Mouse (Mus musculus): ENCODE results near the gene Cerk.
A peak's percentile ranks its signal among the peaks of the same experiment; 100 is the strongest.
"Not testable (repeated sequence)": the region's sequence is repeated elsewhere in the genome, so short reads cannot be mapped to it uniquely, and the experiment has no call there.

Cerk gene

DNA sequence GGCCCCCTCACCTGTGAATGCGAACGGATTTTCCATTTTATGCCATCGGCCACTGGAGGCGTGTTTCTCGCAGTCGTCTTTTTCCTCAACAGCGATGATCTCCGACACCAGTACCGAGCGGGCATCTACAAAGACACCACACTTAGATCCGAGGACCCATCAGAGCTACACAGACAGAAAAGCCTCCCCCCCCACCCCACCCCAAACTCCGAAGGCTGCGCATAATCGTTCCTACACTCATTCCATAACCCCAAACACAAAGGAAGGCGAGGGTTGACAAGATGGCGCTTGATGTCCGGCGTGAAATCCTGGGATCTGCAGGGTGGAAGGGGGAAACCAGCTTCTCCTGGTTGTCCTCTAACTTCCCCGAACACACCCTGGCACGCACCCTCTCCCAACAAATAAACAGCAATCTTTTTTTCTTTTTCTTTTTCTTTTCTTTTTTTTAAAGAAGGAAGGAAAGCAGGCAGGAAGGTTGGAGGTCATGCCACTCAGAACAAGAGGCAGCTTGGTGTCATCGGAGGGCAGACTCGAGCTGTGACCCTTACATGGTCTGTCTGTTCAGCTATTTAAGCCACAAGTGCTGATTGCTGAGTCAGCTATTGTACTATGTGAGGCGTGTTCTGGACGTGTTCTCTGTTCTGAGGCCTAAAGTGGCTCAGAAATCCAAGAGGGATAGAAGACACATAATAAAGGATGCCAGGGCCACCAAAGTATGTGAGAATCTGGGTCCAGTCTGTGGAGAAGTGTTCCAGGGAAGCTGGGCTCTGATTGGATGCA lies 19.9 kb downstream of the Cerk start:
- no peak for DNase-seq (ENCODE audit: low spot score in 2 of 2)

DNA sequence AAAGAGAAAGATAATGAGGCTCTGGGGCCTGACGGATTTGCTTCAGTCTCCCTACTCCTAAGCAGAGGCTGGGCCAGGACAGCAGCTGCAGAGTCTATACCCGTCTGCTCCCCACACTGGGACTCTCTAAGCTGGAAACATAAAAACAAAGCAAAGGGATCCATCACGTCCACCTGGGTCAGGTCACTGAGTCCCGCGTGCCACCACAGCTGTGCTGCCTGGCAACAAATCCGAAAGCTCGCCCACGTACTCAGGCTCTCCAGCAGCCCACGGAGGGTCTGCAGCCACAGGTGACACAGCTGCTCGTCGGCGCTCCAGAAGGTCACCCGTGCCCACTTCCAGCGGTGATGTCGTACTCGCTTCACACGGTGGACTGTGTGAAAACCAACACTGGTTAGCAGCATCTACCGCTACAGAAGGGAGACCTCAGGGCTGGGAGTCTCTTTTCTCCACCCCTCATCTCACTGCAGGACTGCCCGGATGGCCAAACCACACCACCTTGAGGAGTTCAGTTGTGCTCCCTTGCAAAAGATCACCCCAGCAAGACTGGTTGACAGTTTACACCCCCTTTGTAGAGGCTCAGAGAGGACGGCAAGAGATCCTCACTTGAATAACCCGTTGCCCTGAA lies 21.1 kb downstream of the Cerk start:
- no peak for DNase-seq (ENCODE audit: low spot score in 2 of 2)

DNA sequence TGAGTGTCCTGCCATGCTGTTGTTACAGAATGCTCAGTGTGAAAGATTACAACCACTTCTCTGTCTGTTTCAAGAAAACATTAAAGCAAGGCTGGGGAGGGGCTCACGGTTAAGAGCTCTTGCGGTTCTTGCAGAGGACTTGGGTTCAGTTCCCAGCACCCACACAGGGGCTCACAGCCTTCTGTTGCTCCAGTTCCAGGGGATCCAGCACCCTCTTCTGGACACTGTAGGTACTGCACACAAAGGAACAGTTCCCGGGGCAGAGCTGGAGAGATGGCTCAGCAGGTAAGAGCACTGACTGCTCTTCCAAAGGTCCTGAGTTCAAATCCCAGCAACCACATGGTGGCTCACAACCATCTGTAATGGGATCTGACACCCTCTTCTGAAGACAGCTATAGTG lies 24.1 kb downstream of the Cerk start:
- not testable (repeated sequence) for DNase-seq (ENCODE audit: low spot score in 2 of 2)

DNA sequence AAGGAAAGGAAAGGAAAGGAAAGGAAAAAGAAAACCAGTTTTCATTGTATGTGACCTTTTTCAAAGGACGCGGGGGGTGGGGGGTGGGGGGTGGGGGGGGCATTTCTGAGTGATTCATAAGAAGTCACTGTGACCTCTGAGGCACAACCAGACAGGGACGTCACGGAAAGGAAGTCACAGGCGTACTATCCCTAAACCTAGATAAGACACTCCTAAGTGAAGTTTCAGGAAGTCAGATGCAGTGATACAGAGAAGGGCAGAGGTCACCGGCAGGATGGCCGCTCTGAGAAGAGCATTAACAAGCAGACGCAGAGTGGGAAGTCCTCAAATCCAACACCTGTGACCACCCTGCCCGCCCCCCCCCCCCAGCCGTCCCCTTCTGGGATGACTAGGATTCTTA lies 25.0 kb downstream of the Cerk start:
- DNase-seq (ENCODE audit: low spot score in 2 of 2) = no peak

DNA sequence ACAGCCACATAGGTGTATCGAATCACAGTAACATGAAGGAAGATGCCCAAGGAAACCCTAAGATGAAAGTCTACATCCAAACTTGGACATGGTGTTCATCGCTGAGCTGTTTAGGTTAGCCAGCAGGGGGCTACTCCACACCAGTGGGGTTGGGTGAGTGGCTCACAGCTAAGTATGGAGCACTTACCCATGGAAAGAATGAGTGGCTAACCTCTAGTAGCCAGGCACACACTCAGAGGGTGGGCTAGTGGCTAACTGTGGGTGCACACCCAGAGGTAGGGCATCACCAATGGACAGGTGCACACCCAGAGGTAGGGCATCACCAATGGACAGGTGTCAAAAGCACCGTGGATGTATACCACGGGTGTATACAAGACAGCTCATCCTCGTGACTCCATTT lies 26.2 kb downstream of the Cerk start:
- DNase-seq (ENCODE audit: low spot score in 2 of 2) = no peak

DNA sequence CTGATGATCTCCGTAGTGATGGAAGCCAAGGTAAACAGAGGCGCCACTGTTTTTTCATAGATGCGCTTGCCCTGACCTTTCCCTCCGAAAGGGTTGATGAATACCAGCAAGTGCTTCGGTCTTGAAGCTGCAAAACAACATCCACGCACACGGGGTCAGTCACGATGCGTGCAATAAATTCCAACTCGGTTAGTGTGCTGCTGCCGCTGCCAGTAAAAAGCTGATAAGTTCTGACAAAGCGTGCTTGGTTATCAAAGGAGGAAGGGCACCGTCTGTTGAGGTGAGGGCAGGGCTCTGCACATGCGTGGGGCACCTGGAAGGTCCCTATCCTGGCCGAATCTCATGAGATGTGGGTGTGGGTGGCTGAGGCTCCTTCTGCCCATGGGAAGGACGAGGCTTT lies 26.8 kb downstream of the Cerk start:
- no peak for DNase-seq (ENCODE audit: low spot score in 2 of 2)

DNA sequence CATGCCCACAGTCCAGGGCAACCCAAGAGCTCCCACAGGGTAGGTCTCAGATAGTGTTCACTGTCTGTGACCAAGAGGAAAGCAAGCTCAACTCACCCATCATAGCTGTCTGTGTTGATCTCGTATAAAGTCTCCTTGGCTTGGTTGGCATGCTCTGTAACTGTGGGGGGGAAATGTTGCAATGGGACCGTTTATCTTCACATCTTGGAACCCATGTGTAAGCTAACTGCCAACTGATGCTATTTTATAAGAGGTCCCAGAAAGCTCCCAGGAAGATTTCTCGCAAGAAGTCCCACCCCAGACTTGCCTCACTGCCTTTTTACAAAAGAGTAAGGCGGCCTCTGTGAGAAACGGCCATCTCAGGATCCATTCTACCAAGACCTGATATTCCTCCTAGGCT lies 29.4 kb downstream of the Cerk start:
- DNase-seq (ENCODE audit: low spot score in 2 of 2) = no peak

DNA sequence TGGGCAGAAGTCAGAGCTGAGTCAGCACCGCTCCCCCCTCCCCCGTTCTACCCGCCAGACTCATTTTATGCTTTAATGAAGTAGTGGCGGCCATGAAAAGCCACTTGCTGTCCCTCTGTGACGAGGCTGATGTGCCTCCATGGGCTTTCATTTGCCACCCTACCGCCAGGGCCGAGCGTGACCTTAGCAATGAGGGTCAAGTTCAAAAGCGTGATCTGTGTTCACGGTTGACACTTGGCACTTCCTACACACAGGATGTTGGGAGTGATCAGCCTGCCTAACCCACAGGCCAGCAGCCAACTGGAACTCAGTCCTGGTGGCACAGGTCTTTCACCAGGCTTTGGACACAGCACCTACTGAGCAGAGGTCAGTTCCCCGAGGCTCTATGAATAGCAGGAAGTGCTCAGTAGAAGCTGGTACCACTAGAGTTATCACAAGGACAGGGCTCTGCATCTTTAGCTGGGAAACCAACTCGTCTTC lies 32.4 kb downstream of the Cerk start:
- DNase-seq (ENCODE audit: low spot score in 2 of 2) = no peak

DNA sequence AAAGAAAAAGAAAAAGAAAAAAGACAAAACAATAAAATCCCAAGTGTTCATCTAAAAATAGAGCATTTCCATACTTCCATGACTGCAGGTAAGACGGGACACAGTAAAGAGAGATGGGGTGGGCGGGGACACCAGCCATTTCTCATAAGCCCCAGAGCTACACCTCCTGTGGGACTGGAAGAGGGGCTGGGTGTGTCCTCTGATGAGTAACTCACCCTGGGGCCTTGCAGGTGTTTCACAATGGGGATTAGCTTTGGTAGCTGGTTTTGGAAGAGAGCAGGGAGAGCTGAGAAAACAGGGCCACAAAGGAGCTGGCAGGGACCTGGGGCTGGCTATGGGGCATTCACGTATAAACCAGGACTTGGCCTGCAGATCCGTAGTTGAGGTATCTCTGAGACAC lies 35.3 kb downstream of the Cerk start:
- DNase-seq (ENCODE audit: low spot score in 2 of 2) = no peak

DNA sequence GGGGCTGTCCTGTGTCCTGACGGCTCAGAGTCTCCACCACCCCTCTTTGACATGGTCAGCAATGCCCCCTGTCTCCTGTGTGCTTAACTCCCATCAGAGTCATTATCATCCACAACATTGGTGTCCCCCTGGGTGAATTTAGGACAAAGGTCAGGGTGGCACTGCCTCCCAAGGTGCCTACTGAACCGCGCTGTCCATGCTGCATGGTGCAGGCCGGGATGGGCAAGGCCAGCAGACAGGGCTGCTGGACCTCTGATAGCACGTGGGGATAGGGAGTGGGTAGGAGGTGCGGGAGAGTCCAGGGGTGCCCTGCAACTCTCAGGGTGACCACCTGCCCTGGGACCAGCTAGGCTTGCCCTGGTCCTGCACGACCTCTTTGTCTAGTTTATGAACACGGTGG lies 39.0 kb downstream of the Cerk start:
- no peak for DNase-seq (ENCODE audit: low spot score in 2 of 2)

DNA sequence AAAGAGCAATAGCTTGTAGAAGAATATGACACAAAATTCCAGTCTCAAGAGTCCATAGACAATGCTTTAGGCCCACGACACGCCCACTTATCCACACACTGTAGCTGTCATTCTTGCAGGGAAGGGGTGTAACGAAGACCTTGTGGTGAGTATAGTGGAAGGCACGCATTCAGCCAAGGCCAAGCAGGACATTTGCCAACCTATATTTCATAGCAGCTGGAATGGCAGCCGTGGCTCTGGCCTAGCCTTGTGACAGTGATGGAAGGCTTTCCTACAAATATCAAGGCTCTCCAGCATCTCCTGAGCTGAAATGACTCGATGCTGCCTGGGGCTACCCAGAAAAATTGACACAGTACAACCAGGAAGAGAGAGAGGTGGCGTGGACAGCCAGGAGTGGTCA lies 40.9 kb downstream of the Cerk start:
- DNase-seq (ENCODE audit: low spot score in 2 of 2) = no peak

DNA sequence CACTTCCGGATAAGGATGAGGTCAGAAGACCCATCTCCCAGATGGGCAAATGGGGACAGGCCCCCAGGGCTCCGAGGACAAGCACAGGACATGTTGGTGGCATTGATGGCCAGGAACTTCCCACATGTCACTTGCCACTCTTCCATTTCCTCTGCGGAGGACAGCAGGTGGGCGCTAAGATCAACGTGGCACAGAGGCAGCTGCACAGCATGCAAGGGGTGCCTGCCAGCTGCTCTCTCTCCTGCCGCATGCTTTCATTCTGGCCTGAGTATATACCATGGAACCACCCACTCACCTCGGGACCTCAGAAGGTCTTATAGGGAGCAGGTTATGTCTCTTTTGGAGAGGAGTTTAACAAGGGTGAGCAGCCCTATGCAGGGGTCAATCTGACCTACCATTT lies 41.4 kb downstream of the Cerk start:
- no peak for DNase-seq (ENCODE audit: low spot score in 2 of 2)

DNA sequence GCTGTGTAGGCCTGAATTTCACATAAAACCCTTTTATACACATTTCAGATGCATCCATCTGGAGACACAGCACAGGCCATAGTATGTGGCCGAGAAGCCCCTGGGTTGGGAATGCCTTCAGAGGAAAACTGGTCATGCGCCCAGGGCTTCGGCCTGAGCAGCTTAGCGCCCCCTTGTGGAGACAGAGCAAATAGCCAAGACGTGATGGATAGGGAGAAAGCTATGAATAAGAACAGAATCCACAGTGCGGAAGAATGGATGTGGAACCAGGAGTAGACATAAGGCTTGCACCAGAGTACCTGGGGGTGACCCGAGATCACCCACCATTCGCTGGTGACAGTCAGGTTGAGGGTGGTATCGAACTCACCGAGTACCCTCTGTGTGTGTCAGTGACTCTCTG lies 45.6 kb downstream of the Cerk start:
- DNase-seq (ENCODE audit: low spot score in 2 of 2) = peak in 1 of 2 experiments; percentile 56

DNA sequence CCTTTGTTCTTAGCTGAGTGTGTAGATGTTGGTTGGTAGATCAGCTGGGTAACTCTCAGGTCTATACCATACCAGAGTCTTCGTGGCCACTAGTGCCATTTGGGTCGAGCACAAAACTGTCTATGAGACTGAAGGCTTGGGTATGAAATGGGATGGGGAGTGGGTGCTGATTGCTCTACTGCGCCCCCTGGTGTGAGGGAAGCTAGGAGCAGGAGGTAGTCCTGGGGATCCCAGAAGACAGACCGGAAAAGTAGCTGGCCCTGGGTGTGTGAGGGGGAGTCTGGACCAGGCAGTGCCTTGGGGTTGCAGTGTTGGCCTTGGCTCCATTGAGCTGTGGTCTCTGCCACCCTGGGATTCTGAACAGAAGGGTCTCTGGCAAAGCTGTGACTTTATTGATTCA lies 48.3 kb downstream of the Cerk start:
- peak in 1 of 2 experiments; percentile 42 for DNase-seq (ENCODE audit: low spot score in 2 of 2)

DNA sequence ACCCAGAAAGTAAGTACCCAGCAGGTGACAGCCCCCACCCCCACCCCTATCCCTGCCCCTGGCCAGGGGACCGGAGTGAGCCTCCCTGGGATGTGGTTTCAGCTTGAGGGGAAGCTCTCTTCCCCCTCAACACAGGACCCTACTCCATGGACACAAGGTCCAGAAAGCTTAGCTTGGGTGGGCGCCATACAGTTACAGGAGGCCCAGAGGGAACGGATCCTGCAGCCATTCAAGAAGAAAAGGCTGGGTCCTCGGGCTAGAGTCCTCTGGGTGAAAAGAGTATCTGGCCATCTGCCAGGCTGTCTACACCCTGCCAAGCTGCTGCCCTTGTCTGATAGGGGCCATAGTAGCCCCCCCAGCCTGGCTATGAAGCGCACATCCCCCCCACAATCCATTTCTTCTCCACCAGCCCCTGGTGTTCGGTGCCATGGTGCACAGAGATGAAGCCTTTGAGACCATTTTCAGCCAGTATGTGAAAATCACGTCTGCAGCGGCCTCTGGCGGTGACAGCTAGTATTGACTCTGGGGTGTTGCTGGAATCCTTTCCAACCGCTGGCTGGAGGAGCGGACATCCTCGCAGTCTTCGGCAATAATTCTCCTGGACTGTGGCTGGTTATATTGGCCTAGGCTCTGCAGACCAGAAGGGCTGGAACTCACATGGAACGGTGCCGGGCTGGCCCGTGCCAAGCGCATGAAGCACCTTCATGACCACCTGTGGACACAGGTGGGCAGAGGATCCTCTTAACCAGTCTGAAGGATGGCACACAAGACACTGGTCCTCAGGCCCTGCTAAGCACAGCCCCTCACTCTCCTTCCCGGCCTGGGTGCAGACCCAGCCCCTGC lies 50.8 kb downstream of the Cerk start:
- DNase-seq (ENCODE audit: low spot score in 2 of 2) = peak; percentile 61 to 89

DNA sequence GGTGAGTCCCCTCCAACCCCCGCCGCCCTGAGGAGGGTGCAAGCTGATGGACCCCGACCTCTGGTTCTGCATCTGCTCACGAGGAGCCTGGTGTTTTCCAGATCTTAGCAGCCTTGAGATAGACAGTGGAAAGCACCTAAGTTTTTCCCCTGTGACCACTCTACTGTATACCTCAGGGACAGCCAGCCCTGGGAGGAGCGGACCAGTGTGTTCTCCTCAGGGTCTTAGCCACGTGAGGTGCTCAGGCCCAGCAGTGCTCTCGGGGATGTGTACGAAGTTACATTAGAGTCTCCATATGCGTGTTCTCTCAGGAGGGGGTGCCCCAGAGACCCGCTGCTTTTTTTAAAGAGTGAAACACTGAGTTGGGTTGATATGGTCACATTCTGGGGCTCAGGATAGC lies 55.3 kb downstream of the Cerk start:
- no peak for DNase-seq (ENCODE audit: low spot score in 2 of 2)

DNA sequence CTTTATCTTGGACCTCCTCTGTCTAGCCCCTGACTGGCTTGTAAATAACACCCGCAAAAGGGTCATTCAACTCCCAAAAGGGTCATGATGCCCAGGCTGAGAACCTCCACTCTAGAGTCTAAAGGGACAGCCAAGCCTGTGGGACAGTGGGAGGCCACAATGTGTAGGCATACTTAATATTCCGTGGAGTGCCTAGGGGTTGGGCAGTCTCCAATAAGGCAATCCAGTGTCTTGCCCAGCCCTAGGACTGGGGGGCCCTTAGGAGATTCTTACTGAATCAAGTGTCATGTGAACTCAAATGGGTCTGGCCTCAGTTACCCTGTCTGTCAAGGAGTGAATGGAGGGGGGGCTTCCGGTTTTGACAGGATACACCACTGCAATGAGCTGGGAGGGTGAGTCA lies 56.9 kb downstream of the Cerk start:
- no peak for DNase-seq (ENCODE audit: low spot score in 2 of 2)

DNA sequence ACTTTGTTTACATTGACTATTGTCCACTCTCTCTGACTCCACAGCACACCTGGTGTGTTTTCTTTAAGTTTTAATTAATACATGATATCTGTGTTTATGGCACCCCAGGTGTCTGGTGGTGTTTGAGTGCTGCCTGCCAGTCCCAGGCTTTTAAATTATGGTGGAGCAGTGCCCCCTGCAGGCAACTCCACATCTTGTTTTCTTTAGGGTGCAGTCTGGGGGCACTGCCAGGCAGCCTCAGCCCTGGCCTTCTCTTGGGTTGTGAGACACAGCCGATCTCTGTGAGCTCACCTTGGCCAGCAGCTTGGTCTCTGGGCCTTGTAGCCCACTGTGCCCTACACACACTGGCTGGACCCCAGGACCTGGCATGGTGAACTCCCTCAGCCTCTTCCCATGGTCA lies 61.6 kb downstream of the Cerk start:
- peak in 1 of 2 experiments; percentile 75 for DNase-seq (ENCODE audit: low spot score in 2 of 2)

DNA sequence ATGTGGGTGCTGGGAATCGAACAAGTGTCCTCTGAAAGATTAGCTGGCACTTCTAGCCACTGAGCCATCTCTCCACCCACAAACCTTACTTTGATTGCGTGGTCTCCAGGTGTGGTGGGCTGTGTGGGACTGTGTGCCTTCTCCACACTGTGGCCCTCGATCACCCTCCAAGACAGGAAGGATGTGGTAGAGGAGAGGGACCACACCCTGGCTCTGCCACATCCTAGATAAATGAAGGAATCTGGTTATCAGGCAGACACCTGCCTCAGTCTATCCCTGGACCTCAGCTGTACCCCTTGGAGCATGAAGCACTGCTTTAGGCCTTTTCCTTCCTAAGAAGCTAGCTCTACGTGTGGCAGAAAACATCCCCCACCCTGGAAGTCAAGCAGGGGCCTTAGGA lies 62.5 kb downstream of the Cerk start:
- no peak for DNase-seq (ENCODE audit: low spot score in 2 of 2)

DNA sequence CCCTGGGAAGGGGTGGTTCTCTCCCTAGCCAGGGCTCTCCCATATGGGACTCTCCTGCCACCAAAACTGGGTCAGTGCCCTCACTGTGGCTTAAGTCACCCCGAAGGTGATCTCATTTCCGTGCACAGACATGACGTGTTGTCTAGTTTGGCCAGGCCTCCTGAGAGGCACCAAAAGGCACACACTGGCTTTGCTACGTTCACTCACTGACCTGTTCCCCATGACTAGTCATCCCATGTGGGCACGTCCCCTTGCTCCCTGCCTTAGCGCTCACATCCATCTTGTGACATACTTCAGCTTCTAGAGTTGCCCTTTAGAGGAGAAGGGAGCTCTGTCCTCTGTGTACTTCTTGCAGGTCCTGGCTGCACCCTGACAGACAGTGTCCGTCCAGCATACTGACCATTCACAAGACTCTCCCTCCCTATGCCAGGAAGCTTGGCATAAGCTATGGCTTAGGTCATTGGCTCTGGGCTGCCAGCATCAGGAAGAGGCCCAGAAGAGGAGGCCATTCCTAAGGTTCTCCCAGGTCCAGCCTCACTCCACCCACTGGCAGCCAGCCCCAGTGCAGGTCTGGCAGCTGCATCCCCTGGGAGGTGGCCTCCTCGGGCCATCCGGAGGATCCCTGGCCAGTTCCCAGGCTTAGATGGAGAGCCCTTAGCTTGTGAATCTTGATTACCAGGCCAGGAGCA lies 63.5 kb downstream of the Cerk start:
- no peak for DNase-seq (ENCODE audit: low spot score in 2 of 2)

DNA sequence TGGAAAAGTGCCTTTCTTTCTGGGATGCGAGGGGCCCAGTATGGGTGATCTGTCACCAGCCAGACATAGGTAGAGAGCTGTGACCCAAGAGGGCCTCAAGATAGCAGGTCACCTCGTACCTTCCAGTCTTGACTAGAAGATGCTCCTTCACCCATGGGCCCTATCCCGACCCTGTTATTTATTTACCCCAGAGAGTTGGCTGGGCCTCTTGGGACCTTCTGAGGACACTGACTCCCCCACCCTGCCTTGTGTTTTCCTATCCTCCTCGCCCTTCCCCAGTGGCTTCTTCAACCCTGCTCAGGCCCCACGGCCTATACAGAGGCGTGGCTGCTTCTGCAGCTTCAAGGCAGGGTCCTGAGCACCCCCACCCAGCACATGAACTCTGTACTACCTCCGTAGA lies 66.8 kb downstream of the Cerk start:
- no peak for DNase-seq (ENCODE audit: low spot score in 2 of 2)
